Mouse (Mus musculus) heart, postnatal 0 days (tissue): Measurements from ENCODE around the gene Aldh9a1. TPM values are rescaled to one million over a fixed set of nuclear protein-coding genes. Genes with fewer than 3 reads are reported as not detected.

Experiments
- ATAC-seq: fragments of 200-750 bp; cut with Nextera tagmentation; 2 replicates; pipeline ENCODE4 v1.8.0; 2017; ENCODE audit warnings: low read depth, moderate number of reproducible peaks, moderate library complexity; ENCODE audit not compliant: insufficient read depth
- DNase-seq: peaks from one replicate; pipeline ENCODE4 v3.0.0-alpha.2; 2016; ENCODE audit warnings: low spot score
- H3K27ac ChIP-seq: fragments of 300-500 bp; sonication (generic); 2 replicates; pipeline ENCODE4 v1.5.1; 2014; ENCODE audit warnings: low read depth, mild to moderate bottlenecking
- H3K27me3 ChIP-seq: fragments of 300-500 bp; sonication (generic); 2 replicates; pipeline ENCODE4 v1.6.1; 2014; ENCODE audit warnings: low read length, mixed read lengths; ENCODE audit not compliant: control insufficient read depth, insufficient read depth
- H3K36me3 ChIP-seq: fragments of 300-500 bp; sonication (generic); replicated peaks from 2 replicates; pipeline ENCODE4 v1.6.1; 2014; ENCODE audit warnings: low read length, mixed read lengths; ENCODE audit not compliant: control insufficient read depth, insufficient read depth
- H3K4me1 ChIP-seq: fragments of 300-500 bp; sonication (generic); 2 replicates; pipeline ENCODE4 v1.6.1; 2014; ENCODE audit warnings: antibody characterized with exemption; ENCODE audit not compliant: control insufficient read depth, insufficient read depth
- H3K4me2 ChIP-seq: fragments of 300-500 bp; sonication (generic); 2 replicates; pipeline ENCODE4 v1.6.1; 2014; ENCODE audit warnings: low read depth, mild to moderate bottlenecking, low read length, moderate library complexity
- H3K4me3 ChIP-seq: fragments of 300-500 bp; sonication (generic); 2 replicates; pipeline ENCODE4 v1.5.1; 2014; ENCODE audit warnings: low read depth, low read length
- H3K9ac ChIP-seq: fragments of 300-500 bp; sonication (generic); replicated peaks from 2 replicates; pipeline ENCODE4 v1.6.1; 2014; ENCODE audit warnings: low read depth, low read length, mixed read lengths
- H3K9me3 ChIP-seq: fragments of 300-500 bp; sonication (generic); replicated peaks from 2 replicates; pipeline ENCODE4 v1.6.1; 2016; ENCODE audit warnings: low read length; ENCODE audit not compliant: control insufficient read depth
- CTCF ChIP-seq: IDR thresholded peaks from 2 replicates; pipeline ENCODE4 v1.5.1; 2016; ENCODE audit warnings: antibody characterized with exemption, control low read depth, low read depth
- EP300 ChIP-seq: IDR thresholded peaks from 2 replicates; pipeline ENCODE4 v1.6.1; 2016; ENCODE audit warnings: antibody characterized with exemption, low read depth
- WGBS: fragments of 180-500 bp; shearing (Covaris S2); extraction: QIAGEN DNeasy Blood & Tissue Kit; methylation state at CpG from one replicate; pipeline ENCODE4 v1.1.7; 2014; 5-methylcytosine and 5-hydroxymethylcytosine counted together
- polyA plus RNA-seq: library from polyadenylated mRNA; unstranded; fragments of >200 nt; fragmentation: Nextera tagmentation; extraction: Ambion mirVana; gene quantifications from 2 replicates; pipeline ENCODE4 v1.2.1, GENCODE M21; 2015
- total RNA-seq: library from RNA; depleted of rRNA; stranded (reverse); fragments of >200 nt; gene quantifications from 2 replicates; pipeline ENCODE4 v1.2.3, GENCODE M21; 2014; ENCODE audit warnings: low replicate concordance

Aldh9a1 gene
- total and polyA plus RNA-seq, 2 experiments from 2014 or later = 17.1 to 44.7 TPM

GRCm38 (mm10) chr1:167308261-167309054 lies 41.3 kb upstream of the Aldh9a1 start, which contains the start of gene Tmco1:
Gene Tmco1, plus strand, starts transcription at chr1:167308378.
- Histone ChIP-seq H3K36me3 (peaks cover 20% of the 10 kb centered on the region; the same call in 1 of the 2 replicates), H3K9ac (peak within 1 kb of the TSS; percentile 94), H3K27me3 (no peaks in the 10 kb centered on the region), H3K4me3 (peak within 1 kb of the TSS; percentile 64), H3K27ac (peak within 1 kb of the TSS; percentile 91), H3K4me2 (peak within 1 kb of the TSS; percentile 79), H3K9me3 (no peaks in the 10 kb centered on the region), H3K4me1 (peaks cover 6% of the 10 kb centered on the region)
- under 1% methylated on average over 80 of the region's 82 CpGs for WGBS
- ATAC-seq (peak; percentile 98), DNase-seq (peak; percentile 93)
- TF ChIP-seq EP300 = peak; percentile 89; the same call in 1 of the 2 replicates
- TF ChIP-seq CTCF = no peak

DNA sequence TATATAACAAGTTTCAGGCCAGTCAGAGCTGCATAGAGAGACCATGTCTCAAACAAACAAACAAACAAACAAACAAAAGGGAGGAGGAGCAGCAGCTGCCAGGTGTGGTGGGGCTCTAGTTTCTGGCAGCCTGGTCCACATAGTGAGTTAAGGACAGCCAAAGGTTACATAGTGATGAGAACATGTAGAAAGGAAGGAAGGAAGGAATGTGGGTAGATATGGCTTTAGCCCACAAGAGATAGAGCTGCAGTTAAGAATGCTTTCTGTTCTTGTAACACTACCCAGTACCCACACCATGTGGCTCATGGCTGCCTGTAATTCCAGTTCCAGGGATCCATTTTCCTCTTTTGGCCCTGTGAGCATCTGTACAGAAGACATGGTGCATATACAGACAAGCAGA lies 37.4 kb upstream of the Aldh9a1 start:
- Histone ChIP-seq H3K36me3 (peaks cover 32% of the 10 kb centered on the region), H3K9ac (no peak overlapping the region), H3K27me3 (no peaks in the 10 kb centered on the region), H3K4me2 (no peak overlapping the region), H3K27ac (no peak overlapping the region), H3K4me3 (no peak overlapping the region), H3K9me3 (no peaks in the 10 kb centered on the region), H3K4me1 (peaks cover 6% of the 10 kb centered on the region)
- no peak for TF ChIP-seq EP300
- no peak for TF ChIP-seq CTCF
- DNase-seq (no peak), ATAC-seq (no peak)

DNA sequence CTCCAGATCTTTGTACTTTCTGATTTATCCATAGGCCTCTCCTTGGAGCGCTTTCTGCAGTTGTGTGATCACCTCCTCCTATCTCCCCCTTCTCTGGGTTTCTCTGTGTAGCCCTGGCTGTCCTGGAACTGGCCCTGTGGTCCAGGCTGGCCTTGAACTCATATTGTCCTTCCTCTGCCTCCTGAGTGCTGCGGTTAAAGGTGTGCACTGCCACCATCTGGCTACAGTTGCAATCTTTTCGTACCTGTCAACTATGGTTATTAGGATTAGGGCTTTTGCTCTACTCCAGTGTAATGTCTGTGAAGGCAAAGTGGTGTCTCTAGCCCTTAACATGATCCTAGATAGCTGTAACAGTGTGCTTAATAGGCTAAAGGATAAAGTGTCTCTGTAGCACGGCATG lies 36.6 kb upstream of the Aldh9a1 start:
- ATAC-seq = no peak
- no peak for DNase-seq
- H3K36me3 ChIP-seq = peaks cover 37% of the 10 kb centered on the region
- H3K27me3 ChIP-seq = no peaks in the 10 kb centered on the region
- H3K4me1 ChIP-seq = peaks cover 6% of the 10 kb centered on the region
- TF ChIP-seq CTCF (peak; percentile 22; the same call in 1 of the 2 replicates), EP300 (no peak)
- no peak overlapping the region for H3K9ac ChIP-seq
- H3K27ac ChIP-seq = no peak overlapping the region
- H3K9me3 ChIP-seq = no peaks in the 10 kb centered on the region
- no peak overlapping the region for H3K4me3 ChIP-seq
- no peak overlapping the region for H3K4me2 ChIP-seq
- 89% methylated on average over 4 of the region's 4 CpGs for WGBS

DNA sequence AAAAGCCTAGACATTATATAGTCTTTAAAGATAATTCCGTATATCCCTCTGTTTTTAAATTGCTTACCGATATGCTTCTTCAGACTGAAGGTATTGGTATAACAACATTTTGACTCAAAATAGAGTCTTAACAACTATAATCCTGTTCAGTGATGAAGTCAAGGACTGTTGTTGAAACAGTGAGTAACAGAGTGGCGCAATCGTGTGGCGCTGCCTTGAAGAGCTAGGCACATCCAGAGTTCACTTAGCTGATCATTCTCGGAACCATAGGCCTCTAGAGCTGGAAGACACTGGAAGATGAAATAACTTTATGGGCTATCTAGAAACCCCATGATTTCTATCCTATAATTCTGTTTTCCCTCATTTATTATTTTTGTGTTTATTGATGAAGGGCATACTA lies 28.1 kb upstream of the Aldh9a1 start:
- TF ChIP-seq CTCF (no peak), EP300 (no peak)
- 95% methylated on average over 6 of the region's 6 CpGs for WGBS

GRCm38 (mm10) chr1:167328776-167329175 lies 21.0 kb upstream of the Aldh9a1 start:
- Histone ChIP-seq H3K36me3 (peaks cover 66% of the 10 kb centered on the region), H3K9ac (no peak overlapping the region), H3K27me3 (no peaks in the 10 kb centered on the region), H3K4me1 (no peaks in the 10 kb centered on the region), H3K4me2 (no peak overlapping the region), H3K27ac (no peak overlapping the region), H3K4me3 (no peak overlapping the region), H3K9me3 (no peaks in the 10 kb centered on the region)
- ATAC-seq = no peak
- no peak for TF ChIP-seq EP300
- no peak for TF ChIP-seq CTCF
- 80% methylated on average over 6 of the region's 6 CpGs for WGBS
- DNase-seq = no peak

More for the DNA sequence above, 28.1 kb upstream of the Aldh9a1 start:
- Histone ChIP-seq H3K9me3 (no peaks in the 10 kb centered on the region), H3K4me1 (no peaks in the 10 kb centered on the region), H3K9ac (no peak overlapping the region), H3K27ac (no peak overlapping the region), H3K4me2 (no peak overlapping the region), H3K4me3 (no peak overlapping the region), H3K36me3 (peaks cover 78% of the 10 kb centered on the region), H3K27me3 (no peaks in the 10 kb centered on the region)
- no peak for ATAC-seq
- no peak for DNase-seq
